Mouse (Mus musculus): Measurements from ENCODE around the gene Nprl3.

- TF ChIP-seq CTCF (IDR thresholded peaks at IDR 0.05; ENCODE audit: low read depth, low read length) (no peak; the same call in 1 of the 2 replicates), TAL1 (conservative IDR thresholded peaks at IDR 0.05; ENCODE audit: low read depth, low read length) (no peak), GATA1 (IDR thresholded peaks at IDR 0.05; ENCODE audit: borderline replicate concordance, low read length) (no peak)
These were observed 20.4 kb downstream of the Nprl3 start for GRCm38 (mm10) chr11:32247068-32247467.

All from G1E (cell line).